Mouse (Mus musculus) heart, adult 2 months (tissue): ENCODE data around the gene Pop4. TPM values are rescaled to one million over a fixed set of nuclear protein-coding genes. Genes with fewer than 3 reads are reported as not detected.

Experiments used
- DNase-seq, 2 experiments: peaks; one replicate each; pipeline ENCODE4 v3.0.0; 2021
- H3K27ac ChIP-seq: fragments of 200-600 bp; 2 replicates; pipeline ENCODE4 v1.8.1; 2022
- H3K27me3 ChIP-seq: fragments of 200-500 bp; 2 replicates; pipeline ENCODE4 v1.6.1; 2012; ENCODE audit warnings: mild to moderate bottlenecking, low read length, inconsistent platforms, mixed read lengths; ENCODE audit not compliant: control insufficient read depth, insufficient read depth
- H3K36me3 ChIP-seq: fragments of 200-500 bp; 2 replicates; pipeline ENCODE4 v1.6.1; 2012; ENCODE audit warnings: low read length, inconsistent platforms; ENCODE audit not compliant: control insufficient read depth, insufficient read depth
- H3K4me1 ChIP-seq: fragments of 200-500 bp; 2 replicates; pipeline ENCODE4 v1.6.1; 2011; ENCODE audit warnings: low read length; ENCODE audit not compliant: control insufficient read depth, insufficient read depth
- H3K4me3 ChIP-seq: fragments of 200-600 bp; 2 replicates; pipeline ENCODE4 v1.8.1; 2022
- H3K79me2 ChIP-seq: fragments of 200-500 bp; replicated peaks from 2 replicates; pipeline ENCODE4 v1.6.1; 2012; ENCODE audit warnings: mild to moderate bottlenecking, inconsistent platforms, low read length, moderate library complexity, mixed read lengths; ENCODE audit not compliant: control insufficient read depth, insufficient read depth
- H3K9ac ChIP-seq: fragments of 200-500 bp; 2 replicates; pipeline ENCODE4 v1.6.1; 2012; ENCODE audit warnings: low read depth, mild to moderate bottlenecking, control low read depth, inconsistent platforms, low read length, mixed read lengths
- CTCF ChIP-seq: fragments of 200-600 bp; IDR thresholded peaks from 2 replicates; pipeline ENCODE4 v1.8.1; 2022; ENCODE audit warnings: antibody characterized with exemption, mild to moderate bottlenecking, moderate library complexity
- EP300 ChIP-seq: fragments of 200-500 bp; IDR thresholded peaks from 2 replicates; pipeline ENCODE4 v1.6.1; 2011; ENCODE audit warnings: low read depth, low read length, control low read depth; ENCODE audit not compliant: insufficient read depth
- POLR2A ChIP-seq: fragments of 200-500 bp; IDR thresholded peaks from 2 replicates; pipeline ENCODE4 v1.6.1; 2011; ENCODE audit warnings: mild to moderate bottlenecking, low read depth, low read length, control low read depth; ENCODE audit not compliant: insufficient read depth
- WGBS: fragments of 180-500 bp; shearing (Covaris S2); methylation state at CpG from one replicate; pipeline ENCODE4 v1.1.7; 2018; 5-methylcytosine and 5-hydroxymethylcytosine counted together
- intact Hi-C: fragments of 180-260 bp; cut with DNase I; formaldehyde crosslinking; loops from one replicate; pipeline ENCODE4 v1.15.1; 2025
- polyA plus RNA-seq: library from polyadenylated mRNA; depleted of rRNA; stranded (reverse); fragments of >200 nt; gene quantifications from 2 replicates; pipeline ENCODE4 v1.2.3, GENCODE M21; 2012
- total RNA-seq, 2 experiments: library from RNA; stranded (reverse); gene quantifications; 2 replicates each; pipeline ENCODE4 v1.2.3; 2021

The Pop4 gene
- total and polyA plus RNA-seq, 3 experiments = 6.8 to 10.8 (median 9.2) TPM

DNA sequence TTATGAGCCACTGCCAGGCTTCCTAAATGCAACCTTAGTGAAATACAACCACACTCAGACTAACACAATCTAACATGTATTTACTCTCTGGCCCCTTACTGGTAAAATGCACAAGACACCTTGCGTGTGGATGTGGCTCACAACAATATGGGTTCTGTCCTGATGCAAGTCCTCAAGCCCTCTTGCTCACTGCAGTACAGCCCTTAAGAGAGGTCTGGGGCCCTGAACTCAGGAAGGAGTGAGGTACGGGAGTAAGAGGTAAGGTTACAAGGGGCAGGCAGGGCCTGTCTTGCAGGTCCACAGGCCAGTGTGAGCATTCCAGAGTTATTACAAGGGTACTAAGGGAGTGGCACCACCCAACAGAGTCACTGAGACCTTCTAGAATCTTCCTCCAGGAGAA lies 45.0 kb downstream of the Pop4 start:
- TF ChIP-seq EP300 (no peak), CTCF (no peak), POLR2A (no peak)
- intact Hi-C loops = no loop called here
- WGBS = 68% methylated on average over 2 of the region's 2 CpGs
- DNase-seq = no peak
- Histone ChIP-seq H3K27ac (peak overlapping the region; percentile 87), H3K79me2 (no peaks in the 10 kb centered on the region), H3K4me1 (peaks cover 4% of the 10 kb centered on the region), H3K4me3 (peak overlapping the region; percentile 78), H3K36me3 (no peaks in the 10 kb centered on the region), H3K9ac (peak overlapping the region; percentile 28; the same call in 1 of the 2 replicates), H3K27me3 (no peaks in the 10 kb centered on the region)

DNA sequence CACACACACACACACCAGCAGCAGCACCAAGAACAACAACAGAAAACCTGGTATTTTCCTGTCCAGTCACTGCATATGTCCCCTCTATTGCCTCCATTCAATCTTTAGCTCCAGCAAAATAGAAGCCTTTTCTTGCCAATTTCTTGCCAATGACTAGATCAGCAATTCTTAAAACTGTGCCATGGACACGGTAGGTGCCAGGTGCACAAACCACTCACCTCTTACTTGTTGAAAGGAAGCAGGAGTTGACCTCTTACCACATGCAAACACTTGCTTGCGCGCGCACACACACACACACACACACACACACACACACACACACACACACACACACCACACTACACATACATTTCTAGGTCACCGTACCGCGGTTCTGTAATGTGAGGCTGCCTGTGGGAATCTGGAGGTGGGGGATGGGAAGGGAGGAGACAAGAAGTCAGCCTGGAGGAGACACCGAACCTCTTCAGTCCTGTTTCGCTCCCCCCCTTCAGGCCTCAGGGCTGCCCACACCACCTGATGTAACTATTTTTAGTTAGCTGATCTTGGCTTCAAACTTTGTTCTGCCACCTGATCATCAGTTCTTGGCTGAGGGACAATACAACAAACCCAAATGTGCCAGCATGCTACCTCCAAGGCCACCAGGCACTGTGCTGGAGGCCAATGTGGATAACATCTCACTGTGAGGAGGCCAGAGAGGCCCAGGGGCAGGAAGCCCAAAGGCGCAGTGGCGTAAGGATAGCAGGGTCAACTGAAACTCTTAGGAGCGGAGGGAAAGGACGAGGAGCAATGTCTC lies 46.5 kb downstream of the Pop4 start:
- H3K4me1 ChIP-seq = peaks cover 4% of the 10 kb centered on the region
- peaks cover 4% of the 10 kb centered on the region; the same call in 1 of the 2 replicates for H3K36me3 ChIP-seq
- no peaks in the 10 kb centered on the region for H3K27me3 ChIP-seq
- 0 out of 2 replicates have a peak overlapping the region, but pooled peaks have one; percentile 23 for H3K9ac ChIP-seq
- 64% methylated on average over 13 of the region's 13 CpGs for WGBS
- peak overlapping the region; percentile 87 for H3K27ac ChIP-seq
- H3K79me2 ChIP-seq = no peaks in the 10 kb centered on the region
- peak; percentile 89 for TF ChIP-seq EP300
- peak; percentile 43; the same call in 1 of the 2 replicates for TF ChIP-seq POLR2A
- TF ChIP-seq CTCF = no peak
- peak; percentile 53 to 78 for DNase-seq
- intact Hi-C loops = no loop called here
- H3K4me3 ChIP-seq = no peak overlapping the region

DNA sequence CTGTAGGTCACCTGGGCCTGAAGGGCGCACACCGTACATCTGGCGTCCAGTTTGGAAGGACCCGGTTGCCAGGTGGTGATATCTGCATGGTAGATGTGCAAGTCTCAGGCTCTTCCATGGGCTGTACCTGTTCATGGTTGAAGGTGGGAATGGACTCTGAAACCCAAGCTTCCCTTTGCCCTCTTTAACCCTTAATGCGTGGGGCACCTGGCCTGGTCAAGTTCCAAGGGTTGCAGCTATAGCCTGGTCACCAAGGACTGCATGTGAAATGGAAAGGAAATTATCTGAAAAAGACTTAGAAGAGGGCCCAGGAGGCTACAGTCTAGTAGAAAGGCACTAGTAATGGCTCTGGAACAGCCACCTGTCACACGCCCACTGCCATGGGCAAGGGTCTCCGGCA lies 50.4 kb downstream of the Pop4 start:
- Histone ChIP-seq H3K4me1 (peaks cover 18% of the 10 kb centered on the region), H3K27ac (no peak overlapping the region), H3K27me3 (no peaks in the 10 kb centered on the region), H3K79me2 (no peaks in the 10 kb centered on the region), H3K9ac (no peak overlapping the region), H3K4me3 (no peak overlapping the region), H3K36me3 (peaks cover 8% of the 10 kb centered on the region; the same call in 1 of the 2 replicates)
- intact Hi-C loops = no loop called here
- TF ChIP-seq EP300 = no peak
- no peak for TF ChIP-seq POLR2A
- TF ChIP-seq CTCF = no peak
- DNase-seq = no peak
- 91% methylated on average over 7 of the region's 7 CpGs for WGBS

DNA sequence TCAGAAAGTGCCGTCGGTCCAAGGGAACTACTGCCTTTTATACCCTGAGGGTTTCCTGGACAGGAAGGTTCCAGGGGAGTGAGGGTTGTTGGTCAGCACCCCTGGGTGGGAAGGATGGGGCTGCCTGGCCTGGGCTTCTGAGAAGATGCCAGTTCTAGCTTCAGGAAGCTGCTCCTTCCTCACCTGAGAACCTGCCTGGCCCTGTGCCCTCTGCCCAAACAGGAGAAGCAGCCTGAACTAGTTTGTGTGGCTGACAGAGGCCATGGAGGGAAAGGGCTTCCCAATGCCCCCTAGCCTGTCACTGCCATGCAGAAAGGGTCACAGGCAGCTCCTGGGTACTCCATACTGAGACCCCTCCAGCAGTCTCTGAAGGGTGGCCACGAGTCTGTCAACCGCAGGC lies 51.7 kb downstream of the Pop4 start:
- H3K4me1 ChIP-seq = peaks cover 20% of the 10 kb centered on the region
- H3K9ac ChIP-seq = no peak overlapping the region
- no peaks in the 10 kb centered on the region for H3K27me3 ChIP-seq
- no peak for DNase-seq
- peaks cover 8% of the 10 kb centered on the region; the same call in 1 of the 2 replicates for H3K36me3 ChIP-seq
- no peak overlapping the region for H3K27ac ChIP-seq
- 82% methylated on average over 4 of the region's 4 CpGs for WGBS
- intact Hi-C loops = no loop called here
- no peaks in the 10 kb centered on the region for H3K79me2 ChIP-seq
- TF ChIP-seq POLR2A (no peak), EP300 (no peak), CTCF (no peak)
- no peak overlapping the region for H3K4me3 ChIP-seq

DNA sequence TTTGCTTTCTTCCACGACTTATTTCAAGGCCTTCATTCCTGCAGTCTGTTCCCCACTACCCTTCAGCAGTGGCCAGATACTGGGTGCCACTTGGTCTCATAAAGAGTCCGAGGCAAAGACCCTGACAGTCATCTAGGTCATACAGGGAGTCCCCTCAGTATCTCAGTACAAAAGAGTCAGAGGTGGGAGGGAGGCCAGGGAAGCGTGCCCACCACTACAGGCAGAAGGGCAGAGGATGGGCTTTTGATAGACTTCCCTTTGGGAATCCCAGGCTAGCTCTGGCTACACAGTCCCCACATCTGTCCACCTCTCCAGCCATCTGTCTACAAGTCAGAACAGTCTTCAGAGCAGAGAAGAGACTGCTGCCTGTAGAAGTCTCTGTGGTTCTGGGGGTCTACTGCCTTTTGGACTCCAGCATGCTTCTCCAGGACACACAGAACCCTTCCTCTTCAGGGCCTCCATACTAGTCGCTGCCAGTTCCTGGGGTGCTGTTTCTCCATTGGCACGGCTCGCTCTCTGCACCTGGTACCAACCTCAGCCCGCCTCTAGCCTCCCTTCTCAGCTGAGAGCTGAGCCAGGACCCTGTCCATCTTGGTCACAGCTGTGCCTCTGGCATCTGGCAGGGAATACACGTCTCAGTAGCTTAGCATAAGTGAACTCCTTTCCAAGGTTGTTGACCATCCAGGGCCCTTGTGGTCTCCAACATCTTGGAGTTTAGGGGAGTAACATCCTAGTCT lies 52.4 kb downstream of the Pop4 start:
- H3K27me3 ChIP-seq = no peaks in the 10 kb centered on the region
- H3K4me3 ChIP-seq = no peak overlapping the region
- intact Hi-C loops = no loop called here
- WGBS = 64% methylated on average over 8 of the region's 8 CpGs
- H3K9ac ChIP-seq = no peak overlapping the region
- peaks cover 8% of the 10 kb centered on the region; the same call in 1 of the 2 replicates for H3K36me3 ChIP-seq
- H3K79me2 ChIP-seq = no peaks in the 10 kb centered on the region
- TF ChIP-seq CTCF = no peak
- TF ChIP-seq EP300 = no peak
- TF ChIP-seq POLR2A = no peak
- H3K27ac ChIP-seq = no peak overlapping the region; the same call in 1 of the 2 replicates
- DNase-seq = no peak
- H3K4me1 ChIP-seq = peaks cover 20% of the 10 kb centered on the region
